Mouse (Mus musculus) stomach, postnatal 0 days (tissue): ENCODE data around the gene E130114P18Rik.

ENCODE experiments used
- CTCF ChIP-seq: IDR thresholded peaks from 2 replicates; pipeline ENCODE4 v1.5.1; 2016; ENCODE audit warnings: antibody characterized with exemption, low read depth, mild to moderate bottlenecking, moderate library complexity
- EP300 ChIP-seq: optimal IDR thresholded peaks from 2 replicates; pipeline ENCODE3; 2016; ENCODE audit warnings: antibody characterized with exemption

GRCm38 (mm10) chr4:97597443-97597842 is 180.4 kb downstream of the E130114P18Rik start:
- TF ChIP-seq CTCF = no peak
- no peak for TF ChIP-seq EP300
